Mouse (Mus musculus): ENCODE results near the gene Apoa2. TPM values are rescaled to one million over a fixed set of nuclear protein-coding genes. Genes with fewer than 3 reads are reported as not detected.
A peak's percentile ranks its signal among the peaks of the same experiment; 100 is the strongest.

Apoa2 gene
- polyA plus RNA-seq, 1 experiment from 2014 or later: not detected

DNA sequence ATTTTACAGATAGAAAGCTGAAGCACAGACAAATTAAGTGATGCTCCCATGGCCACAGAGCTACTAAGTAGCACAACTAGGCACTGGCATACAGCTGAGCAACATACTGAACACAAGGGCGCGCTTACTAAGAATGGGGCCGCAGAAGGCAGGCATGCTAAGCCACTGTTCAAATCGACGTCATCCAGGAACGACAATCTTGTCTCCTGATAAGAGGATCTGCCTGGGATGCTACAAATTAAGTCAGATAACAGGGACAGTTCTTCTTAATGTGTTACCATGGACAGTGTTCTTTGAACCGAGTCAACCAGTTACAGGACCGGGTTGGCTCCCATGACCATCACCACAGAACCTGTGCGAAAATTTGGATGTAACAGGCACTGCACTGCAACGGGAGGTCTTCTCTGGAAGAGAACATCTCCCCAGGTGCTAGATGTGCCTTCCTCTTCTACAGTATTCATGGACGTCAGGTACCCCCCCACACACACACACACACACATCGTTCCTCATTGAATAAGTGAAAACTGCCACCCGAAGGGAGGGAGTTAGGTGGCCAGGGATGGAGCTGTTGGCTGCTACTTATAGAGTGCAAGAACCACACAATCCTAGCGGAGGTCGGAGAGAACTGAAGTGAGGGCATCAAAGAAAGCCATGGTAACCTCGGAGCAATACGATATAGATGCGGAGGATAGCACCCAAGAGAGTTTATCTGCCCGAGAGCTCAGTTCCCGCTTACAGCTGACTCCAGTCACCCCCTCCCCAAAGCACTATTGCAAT is 29.6 kb upstream of the Apoa2 start:
- H3K27ac ChIP-seq: no peak overlapping the region
- H3K36me3 ChIP-seq (ENCODE audit: inconsistent target): no peaks in the 10 kb centered on the region
- H3K4me3 ChIP-seq (ENCODE audit: inconsistent target): peak overlapping the region; percentile 48
- H3K79me2 ChIP-seq (ENCODE audit: inconsistent target): peaks cover 31% of the 10 kb centered on the region
- WGBS (ENCODE audit: missing documents): 35% methylated on average over 20 of the region's 20 CpGs

DNA sequence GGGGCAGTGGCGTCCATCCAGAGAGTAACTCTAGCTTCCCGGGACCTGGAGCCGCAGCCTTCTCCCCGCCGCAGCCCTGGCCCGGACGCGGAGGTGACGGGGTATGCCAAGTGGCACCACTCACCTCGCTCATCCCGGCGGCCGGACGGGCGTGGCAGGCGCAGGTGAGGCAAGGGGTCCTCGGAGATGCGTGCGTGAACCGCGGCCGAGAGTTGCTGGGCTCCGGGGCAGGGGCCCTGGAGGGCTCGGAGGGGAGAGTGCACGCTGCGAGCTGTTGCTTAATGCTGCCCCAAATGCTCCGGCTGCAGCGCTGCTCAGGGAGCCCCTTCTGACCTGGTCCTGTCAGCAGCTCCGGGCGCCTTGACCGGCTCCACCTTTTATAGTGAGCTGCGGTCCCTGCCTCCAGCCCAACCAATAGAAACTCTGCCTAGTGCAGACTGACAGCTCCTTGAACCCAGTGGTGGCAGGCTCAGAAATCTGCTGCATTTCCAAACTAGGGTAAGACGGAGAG is 28.9 kb upstream of the Apoa2 start, which contains the start of gene Pcp4l1:
Gene Pcp4l1 (minus strand): TSS at position 382 of the 511 bp plus-strand sequence.
- Histone ChIP-seq H3K36me3 (ENCODE audit: inconsistent target) (no peaks in the 10 kb centered on the region), H3K27ac (no peak within 1 kb of the TSS), H3K4me3 (ENCODE audit: inconsistent target) (peak within 1 kb of the TSS; percentile 48), H3K79me2 (ENCODE audit: inconsistent target) (peaks cover 31% of the 10 kb centered on the region)
- WGBS (ENCODE audit: missing documents): under 1% methylated on average over 33 of the region's 33 CpGs

DNA sequence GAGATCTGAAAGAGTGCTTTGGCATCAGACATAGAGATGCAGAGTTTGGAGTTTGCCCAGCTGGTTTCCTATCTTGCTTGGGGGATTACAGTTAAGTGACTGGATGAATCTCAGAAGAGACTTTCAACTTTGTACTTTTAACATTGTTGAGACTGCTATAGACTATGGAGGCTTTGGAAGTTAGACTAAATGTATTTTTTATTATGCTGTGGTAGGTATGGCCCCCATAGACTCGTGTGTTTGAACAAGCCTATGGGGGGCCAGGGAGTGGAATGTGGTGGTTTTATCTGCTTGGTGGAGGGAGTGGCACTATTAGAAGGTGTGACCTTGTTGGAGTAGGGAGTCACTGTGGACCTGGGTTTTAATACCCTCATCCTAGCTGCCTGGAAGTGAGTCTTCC is 25.3 kb upstream of the Apoa2 start:
- H3K79me2 ChIP-seq (ENCODE audit: inconsistent target): peaks cover 10% of the 10 kb centered on the region; the same call in 1 of the 2 replicates
- no peaks in the 10 kb centered on the region for H3K36me3 ChIP-seq (ENCODE audit: inconsistent target)
- 100% methylated on average over 1 of the region's 1 CpGs for WGBS (ENCODE audit: missing documents)
- H3K27ac ChIP-seq: no peak overlapping the region
- H3K4me3 ChIP-seq (ENCODE audit: inconsistent target): no peak overlapping the region

DNA sequence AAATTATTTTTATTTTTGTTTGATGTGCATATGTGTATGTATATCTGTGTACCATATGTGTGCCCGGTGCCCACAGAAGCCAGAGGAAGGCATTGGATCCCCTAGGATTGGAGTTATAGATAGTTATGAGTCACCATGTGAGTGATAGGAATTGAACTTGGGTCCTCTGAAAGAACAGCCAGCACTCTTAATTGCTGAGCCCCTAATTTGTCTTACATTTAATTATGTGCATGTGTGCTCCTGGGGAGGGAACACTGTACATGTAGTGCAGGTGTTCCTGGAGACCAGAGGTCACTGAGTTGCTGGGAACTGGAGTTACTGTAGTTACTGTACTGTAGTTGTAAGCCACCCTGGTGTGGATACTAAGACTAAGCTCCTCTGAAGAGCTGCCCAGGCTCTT is 24.1 kb upstream of the Apoa2 start:
- 100% methylated on average over 1 of the region's 1 CpGs for WGBS (ENCODE audit: missing documents)
- Histone ChIP-seq H3K36me3 (ENCODE audit: inconsistent target) (no peaks in the 10 kb centered on the region), H3K79me2 (ENCODE audit: inconsistent target) (no peaks in the 10 kb centered on the region), H3K4me3 (ENCODE audit: inconsistent target) (no peak overlapping the region), H3K27ac (no peak overlapping the region)

DNA sequence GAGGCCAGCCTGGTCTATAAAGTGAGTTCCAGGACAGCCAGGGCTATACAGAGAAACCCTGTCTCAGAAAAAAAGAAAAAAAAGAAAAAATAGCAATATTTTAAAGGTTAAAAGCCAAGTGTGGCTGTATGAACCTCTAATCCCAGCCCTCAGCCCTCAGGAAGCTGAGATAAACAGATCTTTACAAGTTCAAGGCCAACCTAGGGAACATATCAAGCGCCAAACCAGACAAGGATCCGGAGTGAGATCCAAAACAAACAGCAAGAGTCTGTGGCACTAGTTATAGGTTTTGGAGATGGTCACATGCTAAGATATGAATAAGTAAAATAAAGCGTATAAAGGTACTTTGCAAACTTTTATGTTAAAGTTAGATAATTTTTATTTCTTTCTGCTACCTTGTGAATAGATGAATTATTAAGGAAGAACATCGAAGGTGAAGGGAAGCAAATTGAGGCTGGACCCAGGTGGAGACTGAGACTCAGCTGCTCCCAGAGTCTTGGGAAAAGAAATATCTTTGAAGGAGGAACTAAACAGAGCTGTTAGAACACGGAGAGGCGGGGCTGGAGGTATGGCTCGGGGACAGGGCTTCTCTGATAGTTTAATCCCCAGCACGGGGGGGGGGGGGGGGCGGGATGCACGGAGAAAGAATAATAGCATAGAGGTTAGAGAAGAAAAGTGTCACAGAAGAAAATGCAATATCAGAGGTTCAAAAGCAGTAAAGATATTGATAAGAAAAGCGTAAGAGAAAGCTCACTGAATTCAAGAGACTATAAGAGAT is 21.2 kb upstream of the Apoa2 start:
- no peaks in the 10 kb centered on the region for H3K79me2 ChIP-seq (ENCODE audit: inconsistent target)
- no peaks in the 10 kb centered on the region for H3K36me3 ChIP-seq (ENCODE audit: inconsistent target)
- H3K4me3 ChIP-seq (ENCODE audit: inconsistent target): no peak overlapping the region
- no peak overlapping the region for H3K27ac ChIP-seq
- WGBS (ENCODE audit: missing documents): 71% methylated on average over 7 of the region's 11 CpGs

DNA sequence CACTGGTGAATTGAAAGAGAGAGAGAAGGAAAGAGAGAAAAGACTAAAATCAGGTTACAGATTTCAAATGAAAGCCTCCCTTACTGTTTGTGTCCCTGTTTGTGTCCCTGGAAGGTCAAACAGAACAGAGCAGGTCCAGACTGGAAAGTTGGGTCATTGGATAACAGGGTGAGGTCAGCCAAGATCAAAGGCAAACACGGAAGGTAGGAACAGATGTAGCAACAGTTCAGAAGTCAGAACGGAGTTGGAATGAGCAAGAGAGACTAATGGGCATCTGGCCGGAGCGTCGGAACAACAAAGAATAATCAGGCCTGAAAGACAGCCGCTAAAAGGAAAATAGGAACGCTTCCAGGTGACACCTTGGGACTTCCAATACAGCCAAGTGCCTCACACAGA is 20.6 kb upstream of the Apoa2 start:
- no peak overlapping the region for H3K27ac ChIP-seq
- H3K4me3 ChIP-seq (ENCODE audit: inconsistent target): no peak overlapping the region
- H3K79me2 ChIP-seq (ENCODE audit: inconsistent target): no peaks in the 10 kb centered on the region
- 96% methylated on average over 7 of the region's 7 CpGs for WGBS (ENCODE audit: missing documents)
- H3K36me3 ChIP-seq (ENCODE audit: inconsistent target): no peaks in the 10 kb centered on the region

DNA sequence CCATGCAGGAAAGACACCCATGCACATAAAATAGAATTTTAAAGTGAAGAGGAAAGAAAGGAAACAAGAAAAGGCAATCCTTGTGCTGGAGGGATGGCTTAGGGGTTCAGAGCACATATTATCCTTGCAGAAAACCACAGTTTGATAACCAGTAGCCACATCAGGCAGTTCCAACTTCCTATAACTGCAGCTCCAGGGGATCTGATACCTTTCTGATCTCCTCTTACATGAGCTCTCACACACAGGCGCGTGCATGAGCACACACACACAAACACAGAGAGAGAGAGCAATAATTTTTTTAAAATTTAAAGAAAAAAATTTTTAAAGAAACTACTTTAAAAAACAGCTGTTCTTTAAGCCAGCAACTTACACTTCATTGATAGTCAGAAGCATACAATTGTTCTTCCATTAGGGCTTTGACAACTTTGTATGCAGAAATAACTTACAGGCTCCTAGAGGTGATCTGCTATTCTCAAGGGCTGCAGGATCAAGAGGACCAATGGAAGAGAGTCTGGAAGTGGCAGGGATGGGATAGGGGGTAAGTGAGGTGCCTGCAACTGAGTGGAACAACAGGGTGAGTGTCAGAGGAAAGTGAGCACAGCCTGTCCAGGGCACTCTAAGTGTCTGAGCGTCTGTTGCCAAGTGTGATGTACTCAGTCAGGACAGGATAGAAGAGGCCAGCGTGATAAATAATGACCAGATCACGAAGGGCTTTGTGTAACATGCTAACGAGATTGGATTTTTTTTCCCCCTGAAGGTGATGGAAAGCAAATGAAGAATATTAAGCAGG is 19.0 kb upstream of the Apoa2 start:
- H3K79me2 ChIP-seq (ENCODE audit: inconsistent target): no peaks in the 10 kb centered on the region
- no peak overlapping the region for H3K27ac ChIP-seq
- H3K36me3 ChIP-seq (ENCODE audit: inconsistent target): no peaks in the 10 kb centered on the region
- 77% methylated on average over 6 of the region's 6 CpGs for WGBS (ENCODE audit: missing documents)
- H3K4me3 ChIP-seq (ENCODE audit: inconsistent target): no peak overlapping the region

DNA sequence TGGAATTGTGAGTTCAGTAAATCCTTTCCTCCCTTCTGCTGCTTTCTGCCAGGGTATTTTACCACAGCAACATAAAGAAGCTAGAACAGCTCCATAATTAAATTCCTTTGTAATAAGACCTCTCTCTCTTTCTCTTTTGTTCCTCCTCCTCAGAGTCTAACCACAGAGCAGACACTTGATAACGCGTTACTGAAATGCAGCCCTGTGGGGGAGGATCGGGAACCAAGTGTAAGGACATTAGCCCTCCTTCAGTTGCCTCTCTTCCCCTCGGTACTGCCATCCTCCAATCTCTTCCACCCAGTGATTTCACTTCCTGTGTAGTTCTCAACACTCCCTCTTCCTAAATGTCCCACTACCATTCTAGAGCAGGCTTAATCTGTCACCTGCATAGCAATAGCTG is 15.4 kb upstream of the Apoa2 start:
- no peak overlapping the region for H3K4me3 ChIP-seq (ENCODE audit: inconsistent target)
- WGBS (ENCODE audit: missing documents): 28% methylated on average over 3 of the region's 4 CpGs
- H3K27ac ChIP-seq: no peak overlapping the region
- H3K36me3 ChIP-seq (ENCODE audit: inconsistent target): no peaks in the 10 kb centered on the region
- no peaks in the 10 kb centered on the region for H3K79me2 ChIP-seq (ENCODE audit: inconsistent target)

DNA sequence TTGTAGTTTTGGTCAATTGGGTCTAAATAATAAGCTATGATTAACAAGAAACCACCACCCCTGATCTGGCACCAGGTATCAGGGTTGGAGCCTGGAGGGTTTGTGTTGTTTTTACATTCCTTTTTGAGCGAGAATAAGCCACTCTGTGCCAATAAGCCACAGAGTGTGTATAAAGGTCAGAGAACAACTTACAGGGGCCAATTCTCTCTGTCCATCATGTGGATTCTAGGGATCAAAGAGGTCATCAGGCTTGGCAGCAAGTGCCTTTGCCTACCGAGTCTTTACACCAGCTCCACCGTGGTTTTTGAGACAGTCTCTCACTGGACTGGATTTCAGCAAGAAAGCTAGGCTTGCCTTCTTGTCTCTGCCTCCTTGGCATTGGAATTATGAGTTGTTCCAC is 12.0 kb upstream of the Apoa2 start:
- WGBS (ENCODE audit: missing documents): 96% methylated on average over 3 of the region's 3 CpGs
- H3K27ac ChIP-seq: no peak overlapping the region
- H3K4me3 ChIP-seq (ENCODE audit: inconsistent target): no peak overlapping the region
- no peaks in the 10 kb centered on the region for H3K79me2 ChIP-seq (ENCODE audit: inconsistent target)
- no peaks in the 10 kb centered on the region for H3K36me3 ChIP-seq (ENCODE audit: inconsistent target)

DNA sequence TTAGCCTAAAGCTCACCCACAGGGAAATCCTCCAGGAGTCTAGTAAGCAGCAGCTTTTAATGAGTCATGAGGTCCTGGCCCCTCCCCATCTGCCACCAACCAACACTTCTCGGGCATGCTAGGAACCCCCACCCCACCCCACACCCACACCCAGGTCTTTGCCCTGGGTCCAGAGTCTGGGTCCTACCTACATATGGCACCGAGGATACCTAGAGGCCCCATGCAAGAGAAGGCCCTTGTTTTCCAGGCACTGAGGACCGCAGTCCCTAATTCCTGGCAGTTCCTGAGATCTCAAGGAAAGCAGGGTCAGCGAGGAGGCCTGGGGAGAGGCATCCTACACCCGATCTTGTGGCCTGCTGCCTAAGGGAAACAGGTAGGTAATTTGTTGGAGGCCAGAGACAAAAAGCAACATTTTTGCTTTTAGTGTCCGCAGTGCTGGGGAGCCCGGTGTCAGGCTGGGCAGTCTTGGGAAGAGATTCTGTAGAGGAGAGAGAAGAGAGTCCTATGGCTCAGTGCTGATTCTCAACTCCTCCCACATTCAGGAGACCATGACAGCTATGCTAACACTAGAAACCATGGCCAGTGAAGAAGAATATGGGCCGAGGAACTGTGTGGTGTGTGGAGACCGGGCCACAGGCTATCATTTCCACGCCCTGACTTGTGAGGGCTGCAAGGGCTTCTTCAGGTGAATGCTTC is 10.9 kb upstream of the Apoa2 start, which contains the start of gene Nr1i3:
Gene Nr1i3 (plus strand): TSS at position 170 of the 696 bp plus-strand sequence.
- WGBS (ENCODE audit: missing documents): 95% methylated on average over 10 of the region's 10 CpGs
- no peak within 1 kb of the TSS for H3K4me3 ChIP-seq (ENCODE audit: inconsistent target)

DNA sequence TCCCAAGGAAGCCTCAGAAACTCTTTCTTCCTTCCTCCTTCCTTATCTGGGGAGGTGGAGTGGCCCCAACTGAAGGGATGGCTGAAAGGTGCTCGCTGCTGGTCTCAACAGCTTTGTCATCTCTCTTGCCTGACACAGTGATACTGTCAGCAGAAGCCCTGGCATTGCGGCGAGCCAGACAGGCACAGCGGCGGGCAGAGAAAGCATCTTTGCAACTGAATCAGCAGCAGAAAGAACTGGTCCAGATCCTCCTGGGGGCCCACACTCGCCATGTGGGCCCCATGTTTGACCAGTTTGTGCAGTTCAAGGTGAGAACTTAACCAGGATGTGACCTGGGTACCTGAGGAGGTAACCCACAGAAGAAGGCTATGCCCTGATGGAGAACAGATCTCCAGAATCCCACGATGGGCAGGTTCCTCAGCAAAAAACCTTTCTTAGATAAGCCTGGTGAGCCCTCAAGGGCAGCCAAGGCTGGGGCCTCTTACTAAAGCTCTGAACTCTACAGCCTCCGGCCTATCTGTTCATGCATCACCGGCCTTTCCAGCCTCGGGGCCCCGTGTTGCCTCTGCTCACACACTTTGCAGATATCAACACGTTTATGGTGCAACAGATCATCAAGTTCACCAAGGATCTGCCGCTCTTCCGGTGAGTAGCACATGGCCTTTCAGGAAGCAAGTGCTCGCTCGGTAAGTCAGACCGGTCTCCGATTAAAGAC is 8.5 kb upstream of the Apoa2 start:
- peaks cover 23% of the 10 kb centered on the region for H3K36me3 ChIP-seq (ENCODE audit: inconsistent target)
- H3K4me3 ChIP-seq (ENCODE audit: inconsistent target): no peak overlapping the region
- H3K27ac ChIP-seq: no peak overlapping the region
- H3K79me2 ChIP-seq (ENCODE audit: inconsistent target): peaks cover 5% of the 10 kb centered on the region; the same call in 1 of the 2 replicates
- WGBS (ENCODE audit: missing documents): 87% methylated on average over 18 of the region's 18 CpGs

More for the DNA sequence above, 10.9 kb upstream of the Apoa2 start, which contains the start of gene Nr1i3:
- Histone ChIP-seq H3K79me2 (ENCODE audit: inconsistent target) (no peaks in the 10 kb centered on the region), H3K36me3 (ENCODE audit: inconsistent target) (peaks cover 8% of the 10 kb centered on the region; the same call in 1 of the 2 replicates), H3K27ac (no peak within 1 kb of the TSS)

DNA sequence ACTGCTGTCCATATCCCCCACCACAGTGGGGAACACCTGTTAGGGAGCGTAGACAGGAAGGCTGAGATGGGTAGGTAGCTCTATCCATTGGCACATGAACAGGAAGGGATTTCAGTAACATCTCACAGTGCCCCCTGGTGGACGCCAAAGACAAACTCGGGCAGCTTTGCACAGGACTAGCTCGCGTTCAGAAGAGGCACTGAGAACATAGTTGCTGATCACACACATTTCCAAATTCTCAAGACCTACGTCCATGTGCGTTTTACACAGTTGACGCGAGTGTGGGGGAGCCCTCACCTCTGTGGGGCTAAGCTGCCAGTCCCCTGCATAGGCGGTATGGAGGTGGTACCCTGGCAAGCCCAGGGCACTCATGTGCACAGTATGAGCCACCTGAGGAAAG is 4.0 kb upstream of the Apoa2 start:
- peaks cover 10% of the 10 kb centered on the region; the same call in 1 of the 2 replicates for H3K79me2 ChIP-seq (ENCODE audit: inconsistent target)
- peaks cover 23% of the 10 kb centered on the region for H3K36me3 ChIP-seq (ENCODE audit: inconsistent target)
- peak overlapping the region; percentile 73 for H3K27ac ChIP-seq
- WGBS (ENCODE audit: missing documents): 16% methylated on average over 10 of the region's 10 CpGs
- no peak overlapping the region; the same call in 1 of the 2 replicates for H3K4me3 ChIP-seq (ENCODE audit: inconsistent target)

All from macrophage (primary cell).